Mouse (Mus musculus): ENCODE results near the gene Ppp1r14c. TPM values are rescaled to one million over a fixed set of nuclear protein-coding genes. Genes with fewer than 3 reads are reported as not detected.

The Ppp1r14c gene
- polyA plus RNA-seq (2015; fragmentation: Nextera tagmentation; extraction: Ambion mirVana), result 0.12 and 0.67 TPM in 2 replicates

DNA sequence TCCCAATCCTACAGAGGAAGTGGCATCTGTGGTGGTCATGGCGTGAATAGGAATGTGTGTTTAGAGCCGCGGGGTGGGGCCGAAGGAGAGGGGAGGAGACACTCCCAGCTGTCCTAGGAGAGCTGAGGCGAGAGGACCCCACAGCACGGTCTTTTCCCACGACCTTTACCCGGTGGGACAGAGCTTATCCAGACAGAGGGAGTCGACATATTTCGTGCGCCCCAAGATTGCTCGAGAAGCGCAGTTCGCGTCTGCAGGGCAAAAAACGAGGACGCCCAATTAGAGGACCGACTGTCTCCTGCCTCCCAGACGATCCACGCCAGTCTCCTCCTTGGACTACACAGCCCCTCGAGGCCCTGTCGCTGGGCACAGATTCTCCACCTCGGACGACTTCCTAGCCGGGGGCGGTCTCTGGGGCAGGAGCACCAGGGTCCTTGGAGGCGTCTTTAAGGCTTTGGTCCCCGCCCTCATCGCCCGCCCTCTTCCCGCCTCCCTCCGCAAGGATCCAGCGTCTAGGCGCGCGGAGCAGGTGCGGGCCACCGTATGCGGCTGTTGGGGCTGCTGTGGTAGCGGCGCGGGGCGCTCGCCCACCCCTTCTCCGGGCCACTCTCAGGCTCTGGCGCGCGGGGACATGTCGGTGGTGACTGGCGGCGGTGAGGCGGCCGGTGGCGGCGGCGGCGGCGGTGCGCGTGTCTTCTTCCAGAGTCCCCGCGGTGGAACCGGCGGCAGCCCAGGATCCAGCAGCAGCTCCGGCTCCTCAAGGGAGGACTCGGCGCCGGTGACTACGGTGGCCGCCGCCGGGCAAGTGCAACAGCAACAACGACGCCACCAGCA lies at the start of gene Ppp1r14c:
Gene Ppp1r14c (plus strand): TSS at position 22 of the 834 bp plus-strand sequence.
- no peak for ATAC-seq (ENCODE audit: low read depth)
- Histone ChIP-seq H3K36me3 (no peaks in the 10 kb centered on the region), H3K4me1 (replicated peaks) (no peaks in the 10 kb centered on the region; the same call in 1 of the 2 replicates), H3K9me3 (replicated peaks) (no peaks in the 10 kb centered on the region), H3K9ac (no peak within 1 kb of the TSS), H3K27ac (no peak within 1 kb of the TSS), H3K4me2 (peak within 1 kb of the TSS; percentile 70), H3K27me3 (peaks cover 41% of the 10 kb centered on the region), H3K4me3 (replicated peaks) (peak within 1 kb of the TSS; percentile 49)
- no peak for DNase-seq
- WGBS (ENCODE audit: insufficient replicate concordance), result under 1% methylated on average over 70 of the region's 74 CpGs

DNA sequence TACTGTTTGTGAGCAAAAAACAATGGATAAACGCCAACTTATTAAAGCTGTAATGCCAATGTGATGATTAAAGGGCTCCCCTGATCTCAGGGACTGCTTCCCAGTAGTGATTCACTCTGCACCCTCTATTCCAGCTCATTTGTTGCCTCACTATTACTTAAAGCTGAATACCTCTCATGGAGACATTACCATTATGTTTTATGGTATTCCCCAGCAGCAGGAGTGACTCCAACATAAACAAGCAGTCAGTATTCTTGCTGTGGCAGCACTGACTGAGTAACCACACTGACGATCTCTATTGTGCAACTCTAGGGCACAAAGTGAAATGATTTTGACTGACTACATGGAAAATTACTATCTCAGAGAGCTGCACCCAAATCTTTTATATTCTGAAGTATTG lies 44.5 kb upstream of the Ppp1r14c start:
- Histone ChIP-seq H3K27ac (no peak overlapping the region), H3K4me1 (replicated peaks) (no peaks in the 10 kb centered on the region), H3K4me2 (no peak overlapping the region), H3K4me3 (replicated peaks) (no peak overlapping the region), H3K9ac (no peak overlapping the region), H3K36me3 (no peaks in the 10 kb centered on the region), H3K27me3 (no peaks in the 10 kb centered on the region), H3K9me3 (replicated peaks) (0 out of 2 replicates have a peak, but pooled peaks cover 3% of the 10 kb centered on the region)
- 70% methylated on average over 2 of the region's 2 CpGs for WGBS (ENCODE audit: insufficient replicate concordance)
- ATAC-seq (ENCODE audit: low read depth) (no peak), DNase-seq (no peak)

GRCm38 (mm10) chr10:3325447-3325846 lies 40.4 kb upstream of the Ppp1r14c start:
- no peaks in the 10 kb centered on the region for H3K36me3 ChIP-seq
- H3K27ac ChIP-seq, result no peak overlapping the region
- H3K4me1 ChIP-seq (replicated peaks), result no peaks in the 10 kb centered on the region
- WGBS (ENCODE audit: insufficient replicate concordance), result 75% methylated on average over 1 of the region's 1 CpGs
- H3K9me3 ChIP-seq (replicated peaks), result 0 out of 2 replicates have a peak, but pooled peaks cover 3% of the 10 kb centered on the region
- no peaks in the 10 kb centered on the region for H3K27me3 ChIP-seq
- no peak for DNase-seq
- H3K9ac ChIP-seq, result no peak overlapping the region
- H3K4me3 ChIP-seq (replicated peaks), result no peak overlapping the region
- ATAC-seq (ENCODE audit: low read depth), result no peak
- no peak overlapping the region for H3K4me2 ChIP-seq

- no peaks in the 10 kb centered on the region for H3K9me3 ChIP-seq (replicated peaks)
- DNase-seq, result no peak
- no peak overlapping the region for H3K9ac ChIP-seq
- H3K27ac ChIP-seq, result no peak overlapping the region
- WGBS (ENCODE audit: insufficient replicate concordance), result 28% methylated on average over 3 of the region's 3 CpGs
- H3K27me3 ChIP-seq, result no peaks in the 10 kb centered on the region
- H3K36me3 ChIP-seq, result no peaks in the 10 kb centered on the region
- ATAC-seq (ENCODE audit: low read depth), result no peak
- no peaks in the 10 kb centered on the region for H3K4me1 ChIP-seq (replicated peaks)
- no peak overlapping the region for H3K4me3 ChIP-seq (replicated peaks)
- no peak overlapping the region for H3K4me2 ChIP-seq
Observed at GRCm38 (mm10) chr10:3332880-3333279, 33.0 kb upstream of the Ppp1r14c start.

DNA sequence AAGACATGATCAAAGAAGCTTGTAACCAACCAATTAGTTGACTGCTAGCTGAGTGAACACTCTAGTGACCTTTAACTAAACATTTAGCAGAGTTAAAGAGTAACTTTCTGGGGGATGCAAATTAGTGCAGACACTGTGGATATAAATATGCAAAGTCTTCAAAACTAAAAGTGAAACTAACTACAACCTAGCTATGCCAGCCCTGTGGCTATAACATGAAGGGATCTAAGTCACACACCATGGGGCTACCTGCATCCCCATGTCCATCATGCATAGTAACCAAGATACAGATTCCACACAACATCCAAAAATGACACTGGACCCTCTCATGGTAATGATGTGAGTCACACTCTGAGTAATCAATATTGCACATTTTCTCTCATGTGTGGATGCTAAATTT lies 31.3 kb upstream of the Ppp1r14c start:
- Histone ChIP-seq H3K27me3 (no peaks in the 10 kb centered on the region), H3K4me3 (replicated peaks) (no peak overlapping the region), H3K36me3 (no peaks in the 10 kb centered on the region), H3K4me2 (no peak overlapping the region), H3K4me1 (replicated peaks) (no peaks in the 10 kb centered on the region), H3K9ac (no peak overlapping the region), H3K9me3 (replicated peaks) (no peaks in the 10 kb centered on the region), H3K27ac (no peak overlapping the region)
- DNase-seq (no peak), ATAC-seq (ENCODE audit: low read depth) (no peak)

GRCm38 (mm10) chr10:3336729-3337329 lies 29.0 kb upstream of the Ppp1r14c start:
- H3K4me3 ChIP-seq (replicated peaks), result no peak overlapping the region
- 55% methylated on average over 7 of the region's 7 CpGs for WGBS (ENCODE audit: insufficient replicate concordance)
- DNase-seq, result no peak

GRCm38 (mm10) chr10:3337330-3337901 lies 28.4 kb upstream of the Ppp1r14c start:
- H3K9me3 ChIP-seq (replicated peaks), result no peaks in the 10 kb centered on the region
- H3K27me3 ChIP-seq, result no peaks in the 10 kb centered on the region
- no peak for DNase-seq
- H3K27ac ChIP-seq, result no peak overlapping the region
- WGBS (ENCODE audit: insufficient replicate concordance), result 27% methylated on average over 2 of the region's 2 CpGs
- H3K36me3 ChIP-seq, result no peaks in the 10 kb centered on the region
- no peak overlapping the region for H3K4me2 ChIP-seq
- no peak for ATAC-seq (ENCODE audit: low read depth)
- no peak overlapping the region for H3K9ac ChIP-seq
- H3K4me1 ChIP-seq (replicated peaks), result no peaks in the 10 kb centered on the region
- no peak overlapping the region for H3K4me3 ChIP-seq (replicated peaks)

More at GRCm38 (mm10) chr10:3336729-3337329, 29.0 kb upstream of the Ppp1r14c start:
- no peaks in the 10 kb centered on the region for H3K27me3 ChIP-seq
- ATAC-seq (ENCODE audit: low read depth), result no peak
- H3K9ac ChIP-seq, result no peak overlapping the region
- H3K4me2 ChIP-seq, result no peak overlapping the region
- no peaks in the 10 kb centered on the region for H3K36me3 ChIP-seq
- H3K9me3 ChIP-seq (replicated peaks), result no peaks in the 10 kb centered on the region
- no peaks in the 10 kb centered on the region for H3K4me1 ChIP-seq (replicated peaks)
- H3K27ac ChIP-seq, result no peak overlapping the region

- H3K4me3 ChIP-seq (replicated peaks), result no peak overlapping the region
- no peak overlapping the region for H3K4me2 ChIP-seq
- no peak overlapping the region for H3K27ac ChIP-seq
- no peak overlapping the region for H3K9ac ChIP-seq
- H3K4me1 ChIP-seq (replicated peaks), result no peaks in the 10 kb centered on the region
- H3K27me3 ChIP-seq, result no peaks in the 10 kb centered on the region
- ATAC-seq (ENCODE audit: low read depth) (no peak), DNase-seq (no peak)
- WGBS (ENCODE audit: insufficient replicate concordance), result 59% methylated on average over 5 of the region's 5 CpGs
- H3K9me3 ChIP-seq (replicated peaks), result no peaks in the 10 kb centered on the region
- H3K36me3 ChIP-seq, result no peaks in the 10 kb centered on the region
Observed at GRCm38 (mm10) chr10:3345706-3346105, 20.2 kb upstream of the Ppp1r14c start.

DNA sequence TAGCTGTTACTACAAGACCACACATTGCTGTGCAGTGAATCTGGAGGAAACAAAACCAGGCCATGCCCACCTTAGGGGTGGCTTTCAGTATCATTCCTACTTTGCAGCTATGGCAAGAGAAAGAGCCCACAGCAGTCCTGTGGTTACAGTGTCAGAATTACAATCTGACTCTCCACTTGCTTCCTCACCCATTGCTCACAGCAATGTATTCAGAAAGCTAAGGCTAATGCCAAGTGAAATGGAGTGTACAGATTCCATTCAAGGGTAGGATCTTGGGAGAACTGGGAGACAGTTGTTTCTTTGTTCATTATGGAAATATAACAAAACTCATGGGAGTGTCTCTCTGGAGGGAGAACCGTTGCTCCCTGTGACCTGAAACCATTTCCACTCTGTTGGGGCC lies 6.3 kb upstream of the Ppp1r14c start:
- no peak for ATAC-seq (ENCODE audit: low read depth)
- Histone ChIP-seq H3K9me3 (replicated peaks) (no peaks in the 10 kb centered on the region), H3K4me2 (no peak overlapping the region), H3K27ac (no peak overlapping the region), H3K9ac (no peak overlapping the region), H3K27me3 (peaks cover 2% of the 10 kb centered on the region; the same call in 1 of the 2 replicates), H3K4me3 (replicated peaks) (no peak overlapping the region), H3K4me1 (replicated peaks) (no peaks in the 10 kb centered on the region), H3K36me3 (no peaks in the 10 kb centered on the region)
- DNase-seq, result no peak
- WGBS (ENCODE audit: insufficient replicate concordance), result 90% methylated on average over 1 of the region's 1 CpGs

DNA sequence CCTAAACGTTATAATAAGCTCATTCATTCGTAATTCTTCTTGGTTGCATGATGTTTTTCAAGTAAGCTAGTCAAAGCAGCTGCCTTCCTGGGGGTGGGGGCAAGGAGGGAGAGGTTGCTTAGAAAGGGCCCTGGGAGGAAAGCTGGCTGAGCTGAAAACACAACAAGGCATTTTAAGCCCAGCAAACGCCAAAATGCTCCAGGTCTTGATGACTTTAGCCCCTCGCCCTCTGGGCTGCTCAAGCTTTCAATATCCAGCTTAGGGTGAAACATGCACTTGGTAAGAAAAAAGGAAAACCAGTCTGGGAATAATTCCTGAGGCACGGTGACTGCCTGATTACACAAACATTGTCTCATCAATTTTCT lies 204 bp upstream of the Ppp1r14c start:
- H3K27ac ChIP-seq, result no peak overlapping the region
- H3K4me2 ChIP-seq, result peak overlapping the region; percentile 70
- no peaks in the 10 kb centered on the region for H3K36me3 ChIP-seq
- ATAC-seq (ENCODE audit: low read depth) (no peak), DNase-seq (no peak)
- 0 out of 2 replicates have a peak overlapping the region, but pooled peaks have one; percentile 49 for H3K4me3 ChIP-seq (replicated peaks)
- H3K9ac ChIP-seq, result no peak overlapping the region
- H3K27me3 ChIP-seq, result peaks cover 41% of the 10 kb centered on the region
- WGBS (ENCODE audit: insufficient replicate concordance), result 29% methylated on average over 5 of the region's 5 CpGs
- H3K4me1 ChIP-seq (replicated peaks), result no peaks in the 10 kb centered on the region; the same call in 1 of the 2 replicates
- H3K9me3 ChIP-seq (replicated peaks), result no peaks in the 10 kb centered on the region

GRCm38 (mm10) chr10:3366870-3367431 lies 1.1 kb downstream of the Ppp1r14c start:
- H3K27ac ChIP-seq, result no peak overlapping the region
- no peak overlapping the region for H3K9ac ChIP-seq
- ATAC-seq (ENCODE audit: low read depth), result no peak
- no peak for DNase-seq
- no peaks in the 10 kb centered on the region for H3K9me3 ChIP-seq (replicated peaks)
- H3K36me3 ChIP-seq, result no peaks in the 10 kb centered on the region
- H3K4me2 ChIP-seq, result peak overlapping the region; percentile 70
- no peaks in the 10 kb centered on the region; the same call in 1 of the 2 replicates for H3K4me1 ChIP-seq (replicated peaks)
- H3K27me3 ChIP-seq, result peaks cover 41% of the 10 kb centered on the region
- WGBS (ENCODE audit: insufficient replicate concordance), result 2% methylated on average over 26 of the region's 26 CpGs
- H3K4me3 ChIP-seq (replicated peaks), result peak overlapping the region; percentile 49
